Mouse (Mus musculus): ENCODE data around the gene 2310061I04Rik.

Gene 2310061I04Rik

GRCm38 (mm10) chr17:35917463-35918251 is 20.4 kb upstream of the 2310061I04Rik start:
- in situ Hi-C loops (cut with MboI; ENCODE audit: unreplicated experiment in 2 of 2) = loop anchor here in 1 of 2 experiments (25.0 kb wide), 1 partner anchor 405 kb away; the partner anchor contains the start of genes Cchcr1, Pou5f1 and Tcf19

GRCm38 (mm10) chr17:35917143-35917462 is 19.9 kb upstream of the 2310061I04Rik start:
- in situ Hi-C loops (cut with MboI; ENCODE audit: unreplicated experiment in 2 of 2) = loop anchor here in 1 of 2 experiments (25.0 kb wide), 1 partner anchor 405 kb away; the partner anchor contains the start of genes Cchcr1, Pou5f1 and Tcf19

GRCm38 (mm10) chr17:35916297-35917142 is 19.3 kb upstream of the 2310061I04Rik start, which contains the start of the genes Mrps18b and Ppp1r10:
Gene Mrps18b (minus strand): TSS chr17:35916389.
Gene Ppp1r10 (plus strand): TSS chr17:35916434.
- in situ Hi-C loops (cut with MboI; ENCODE audit: unreplicated experiment in 2 of 2) = loop anchor here in 1 of 2 experiments (25.0 kb wide), 1 partner anchor 404 kb away; the partner anchor contains the start of genes Cchcr1, Pou5f1 and Tcf19

GRCm38 (mm10) chr17:35915538-35916296 is 18.5 kb upstream of the 2310061I04Rik start:
- in situ Hi-C loops (cut with MboI; ENCODE audit: unreplicated experiment in 2 of 2) = loop anchor here in 1 of 2 experiments (25.0 kb wide), 1 partner anchor 403 kb away; the partner anchor contains the start of genes Cchcr1, Pou5f1 and Tcf19

GRCm38 (mm10) chr17:35914975-35915374 is 17.7 kb upstream of the 2310061I04Rik start:
- in situ Hi-C loops (cut with MboI; ENCODE audit: unreplicated experiment in 2 of 2) = loop anchor here in 1 of 2 experiments (25.0 kb wide), 1 partner anchor 403 kb away; the partner anchor contains the start of genes Cchcr1, Pou5f1 and Tcf19

DNA sequence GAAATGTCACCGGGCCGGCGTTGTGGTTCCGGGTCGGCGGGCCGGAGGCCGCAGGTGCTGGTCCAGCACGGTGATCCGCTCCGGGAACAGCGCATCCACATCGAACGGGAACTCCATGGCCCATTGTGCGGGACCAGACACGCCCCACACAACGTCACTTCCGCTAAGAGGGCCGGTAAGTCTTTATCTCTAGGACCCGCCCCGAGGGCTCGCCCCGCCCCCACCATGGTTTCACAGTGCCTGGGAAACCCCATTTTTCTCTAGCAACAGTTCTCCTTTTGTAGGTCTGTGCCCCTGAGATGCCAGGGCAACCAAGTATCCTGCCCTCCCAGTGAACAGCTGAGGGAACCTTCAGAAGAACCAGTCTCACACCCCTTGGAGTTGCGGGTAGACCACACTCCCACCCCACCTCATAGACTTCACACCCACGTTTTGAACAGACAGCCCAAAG is 12.7 kb upstream of the 2310061I04Rik start, which contains the start of gene Atat1:
Atat1 (minus strand) TSS at position 157 of the 451 bp plus-strand sequence.
- in situ Hi-C loops (cut with MboI; ENCODE audit: unreplicated experiment in 2 of 2) = loop anchor here (5.0 to 25.0 kb wide), 6 partner anchors 38 to 398 kb away; partner anchors contain the start of genes Cchcr1 (in 1 of the 2), Pou5f1 (in 1 of the 2) and Tcf19 (in 1 of the 2)

DNA sequence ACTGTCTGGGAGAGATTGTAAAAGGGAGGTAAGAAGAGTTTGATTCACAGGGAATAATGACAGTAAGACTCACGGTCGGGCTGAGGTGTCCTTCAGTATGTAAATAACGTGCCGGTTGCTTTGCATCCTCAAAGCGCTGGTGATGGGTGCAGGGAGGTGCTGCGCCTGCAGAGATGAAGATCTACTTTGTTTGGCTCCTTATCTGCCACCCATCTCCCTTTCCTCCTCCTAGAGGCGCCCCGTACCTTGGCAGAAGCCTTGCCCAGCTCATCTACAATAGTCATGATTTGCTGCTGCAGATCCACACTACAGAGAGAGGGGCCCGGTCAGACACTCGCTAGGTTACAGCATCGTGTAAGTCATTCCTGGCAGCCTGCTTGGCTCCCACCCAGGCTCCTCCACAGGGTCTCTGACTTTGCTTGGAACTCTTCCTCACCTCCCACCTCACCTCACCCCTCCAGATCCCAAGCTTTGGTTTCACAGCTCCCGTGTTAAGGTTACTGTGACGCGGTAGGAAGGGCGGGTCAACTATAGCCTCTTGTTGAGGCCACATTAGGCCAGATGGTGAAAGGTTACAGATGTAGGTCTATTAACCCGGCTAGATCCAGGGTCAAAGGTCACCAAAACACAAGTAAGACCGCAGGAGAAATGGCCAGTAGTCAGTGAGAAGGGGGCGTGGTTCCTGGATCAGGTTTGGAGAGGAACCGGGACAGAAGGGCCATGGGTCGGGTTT is 12.1 kb upstream of the 2310061I04Rik start:
- in situ Hi-C loops (cut with MboI; ENCODE audit: unreplicated experiment in 2 of 2) = loop anchor here (5.0 to 25.0 kb wide), 6 partner anchors 37 to 397 kb away; partner anchors contain the start of genes Cchcr1 (in 1 of the 2), Pou5f1 (in 1 of the 2) and Tcf19 (in 1 of the 2)

GRCm38 (mm10) chr17:35907609-35908008 is 10.4 kb upstream of the 2310061I04Rik start:
- in situ Hi-C loops (cut with MboI; ENCODE audit: unreplicated experiment in 2 of 2) = loop anchor here (5.0 to 25.0 kb wide), 6 partner anchors 35 to 395 kb away; partner anchors contain the start of genes Cchcr1 (in 1 of the 2), Pou5f1 (in 1 of the 2) and Tcf19 (in 1 of the 2)

GRCm38 (mm10) chr17:35905587-35905986 is 8.4 kb upstream of the 2310061I04Rik start:
- in situ Hi-C loops (cut with MboI; ENCODE audit: unreplicated experiment in 2 of 2) = loop anchor here (5.0 to 25.0 kb wide), 6 partner anchors 33 to 393 kb away; partner anchors contain the start of genes Cchcr1 (in 1 of the 2), Pou5f1 (in 1 of the 2) and Tcf19 (in 1 of the 2)

DNA sequence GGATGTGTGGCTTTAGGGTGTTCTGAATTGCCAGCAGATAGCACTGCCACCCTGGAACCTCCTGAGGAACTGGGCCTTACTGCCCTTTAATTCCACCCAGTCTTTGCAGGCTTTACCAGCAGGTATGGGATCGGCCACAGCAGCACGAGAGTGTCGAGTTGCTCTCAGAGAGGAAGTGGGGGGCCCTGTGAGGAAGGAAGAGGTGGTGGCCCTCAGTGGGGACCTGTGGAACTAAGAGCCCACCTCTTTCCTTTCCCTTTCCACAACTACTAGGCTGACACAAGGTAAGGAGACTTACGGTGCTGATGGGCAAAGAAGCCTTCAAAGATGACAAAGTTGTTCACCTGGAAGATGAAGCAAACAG is 6.7 kb upstream of the 2310061I04Rik start:
- in situ Hi-C loops (cut with MboI; ENCODE audit: unreplicated experiment in 2 of 2) = loop anchor here in 1 of 2 experiments (10.0 to 25.0 kb wide), 2 partner anchors 169 to 392 kb away; partner anchors contain the start of genes Cchcr1, Pou5f1 and Tcf19

DNA sequence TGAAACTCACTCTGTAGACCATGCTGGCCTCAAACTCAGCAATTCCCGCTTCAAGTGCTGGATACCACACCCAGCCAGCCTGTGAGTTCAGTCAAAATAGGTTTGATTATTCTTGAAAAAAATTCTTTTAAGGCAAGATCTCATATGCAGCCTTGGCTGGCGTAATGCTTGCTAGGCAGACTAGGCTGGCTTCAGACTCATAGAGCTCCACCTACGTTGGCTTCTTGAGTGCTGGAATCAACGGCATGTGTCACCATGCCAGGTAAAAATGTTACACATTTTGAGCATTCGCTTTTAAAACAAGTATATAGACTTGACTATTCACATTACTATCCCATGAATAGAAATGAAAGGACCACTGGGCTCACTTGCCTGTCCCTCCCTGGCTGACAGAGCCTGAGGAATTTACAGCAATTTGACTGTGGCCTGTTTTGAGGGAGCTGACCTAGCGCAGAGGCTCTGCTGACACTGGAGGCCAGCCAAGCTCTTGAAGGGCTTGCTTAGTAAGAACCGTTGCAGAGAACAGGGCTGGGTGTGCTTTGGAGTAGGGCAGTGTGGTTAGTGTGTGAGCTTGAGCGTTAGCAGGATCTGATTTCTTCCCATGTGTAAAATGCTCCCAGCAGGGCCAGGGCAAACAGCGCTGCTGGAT is 6.2 kb upstream of the 2310061I04Rik start:
- in situ Hi-C loops (cut with MboI; ENCODE audit: unreplicated experiment in 2 of 2) = loop anchor here in 1 of 2 experiments (10.0 to 25.0 kb wide), 2 partner anchors 169 to 391 kb away; partner anchors contain the start of genes Cchcr1, Pou5f1 and Tcf19

GRCm38 (mm10) chr17:35900636-35901035 is 3.4 kb upstream of the 2310061I04Rik start:
- in situ Hi-C loops (cut with MboI; ENCODE audit: unreplicated experiment in 2 of 2) = loop anchor here in 1 of 2 experiments (10.0 to 25.0 kb wide), 2 partner anchors 166 to 388 kb away; partner anchors contain the start of genes Cchcr1, Pou5f1 and Tcf19

DNA sequence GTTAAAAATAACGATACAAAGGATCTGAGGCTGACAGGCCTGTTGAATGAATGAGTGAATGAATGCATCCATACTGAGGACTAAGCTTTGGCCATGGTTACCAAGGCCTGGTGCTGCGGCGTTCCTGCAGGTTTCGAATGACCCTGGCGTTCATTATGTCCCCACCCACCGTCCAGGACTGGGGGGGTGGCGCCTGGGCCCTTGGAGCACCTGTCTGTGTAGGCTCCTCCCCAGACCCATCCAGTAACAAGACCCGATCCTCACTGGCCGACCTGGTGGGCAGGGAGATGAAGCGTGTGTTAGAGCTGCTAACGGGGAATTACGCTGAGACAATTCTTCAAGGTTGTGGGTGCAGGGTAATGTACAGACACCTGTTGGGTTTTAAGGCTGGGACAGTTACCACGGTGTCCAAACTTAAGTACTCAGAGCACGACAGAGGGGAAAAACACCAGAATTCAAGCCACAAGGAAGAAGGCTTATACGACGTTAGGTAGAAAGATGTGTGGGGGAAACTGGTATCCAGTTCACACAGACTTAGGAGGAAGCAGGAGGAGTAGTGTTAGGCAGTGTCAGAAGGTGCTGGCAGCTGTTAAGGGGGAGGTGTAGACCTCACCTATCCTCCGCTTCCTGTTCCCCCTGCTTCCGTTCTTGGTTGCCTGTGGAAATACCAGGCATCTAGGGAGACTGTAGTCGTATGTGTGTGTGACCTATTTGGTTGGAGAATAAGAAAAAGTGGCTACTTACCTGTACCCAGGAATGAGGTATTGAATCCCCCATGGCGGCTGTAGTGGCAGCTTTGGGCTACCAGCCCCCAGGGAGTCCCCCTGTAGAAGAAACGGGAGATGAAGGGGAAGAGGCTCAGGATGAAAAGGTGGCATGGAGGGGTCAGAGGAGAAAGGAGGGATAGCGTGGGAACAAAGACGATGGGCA is 678 bp upstream of the 2310061I04Rik start:
- in situ Hi-C loops (cut with MboI; ENCODE audit: unreplicated experiment in 2 of 2) = no loop called here

DNA sequence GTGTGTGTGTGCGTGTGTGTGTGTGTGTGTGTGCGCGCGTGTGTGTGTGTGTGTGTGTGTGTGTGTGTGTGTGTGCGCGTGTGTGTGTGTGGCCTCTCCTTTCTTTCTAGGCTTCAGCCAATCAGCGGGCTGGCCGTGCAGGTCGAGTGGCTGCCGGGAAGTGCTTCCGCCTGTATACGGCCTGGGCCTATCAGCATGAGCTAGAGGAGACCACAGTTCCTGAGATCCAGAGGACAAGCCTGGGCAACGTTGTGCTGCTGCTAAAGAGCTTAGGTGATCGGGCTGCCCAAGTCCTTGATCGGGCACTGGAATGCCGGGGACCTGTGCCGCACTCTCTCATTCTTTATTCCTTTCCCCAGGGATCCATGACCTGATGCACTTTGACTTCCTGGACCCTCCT is 9.5 kb downstream of the 2310061I04Rik start:
- in situ Hi-C loops (cut with MboI; ENCODE audit: unreplicated experiment in 2 of 2) = no loop called here

GRCm38 (mm10) chr17:35883777-35884176 is 13.5 kb downstream of the 2310061I04Rik start:
- in situ Hi-C loops (cut with MboI; ENCODE audit: unreplicated experiment in 2 of 2) = no loop called here

DNA sequence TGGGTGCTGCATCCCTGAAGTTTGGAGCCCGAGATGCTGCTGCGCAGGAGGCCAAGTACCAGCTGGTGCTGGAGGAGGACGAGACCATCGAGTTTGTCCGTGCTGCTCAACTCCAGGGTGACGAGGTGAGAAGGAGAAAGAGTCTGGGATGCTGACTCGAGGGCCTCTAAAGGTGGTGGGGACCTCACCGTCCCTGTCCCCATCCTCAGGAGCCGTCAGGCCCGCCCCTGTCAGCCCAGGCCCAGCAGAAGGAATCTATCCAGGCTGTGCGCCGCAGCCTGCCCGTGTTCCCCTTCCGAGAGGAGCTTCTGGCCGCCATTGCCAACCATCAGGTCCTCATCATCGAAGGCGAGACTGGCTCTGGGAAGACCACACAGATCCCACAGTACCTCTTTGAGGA is 14.3 kb downstream of the 2310061I04Rik start:
- in situ Hi-C loops (cut with MboI; ENCODE audit: unreplicated experiment in 2 of 2) = no loop called here

Data from v-Abl transformed pro-B cells (cell line).